Mouse (Mus musculus) erythroid progenitor cell, adult 5-6 weeks (primary cell): ENCODE results near the gene Zfp354b. TPM values are rescaled to one million over a fixed set of nuclear protein-coding genes. Genes with fewer than 3 reads are reported as not detected.

Experiments used
- ATAC-seq: replicated peaks from 2 replicates; pipeline ENCODE4 v1.8.0; 2016; ENCODE audit warnings: moderate number of reproducible peaks, mild to moderate bottlenecking, moderate TSS enrichment, inconsistent platforms; ENCODE audit not compliant: poor library complexity, low FRiP score, severe bottlenecking
- total RNA-seq, 2 experiments: library from RNA; stranded (forward) in 1 of 2; stranded (reverse) in 1 of 2; fragments of 150-400 nt in 1 of 2; fragments of 186-747, 209-891 nt in 1 of 2; gene quantifications; 2 replicates each; pipeline versions ENCODE4 v1.2.3 to v1.2.4; 2015 to 2017; ENCODE audit warnings: low replicate concordance in 2 of 2

Gene Zfp354b
- total RNA-seq, 2 experiments from 2014 or later = not detected

- ATAC-seq = no peak
Observed at GRCm38 (mm10) chr11:50886933-50887293, 44.5 kb downstream of the Zfp354b start.

- no peak for ATAC-seq
Observed at GRCm38 (mm10) chr11:50886231-50886932, 45.1 kb downstream of the Zfp354b start.

- ATAC-seq = no peak
Observed at GRCm38 (mm10) chr11:50883756-50884155, 47.7 kb downstream of the Zfp354b start.

GRCm38 (mm10) chr11:50878641-50879040, 52.8 kb downstream of the Zfp354b start:
- ATAC-seq = no peak

Other genes with a start within 250 kb of the Zfp354b start
- gene Zfp354c, start 103.9 kb downstream of the Zfp354b start, total RNA-seq (2015; ENCODE audit: low replicate concordance) = 0.36 TPM in 1 of 2 replicates, not detected in the other
- gene Zfp354c, start 103.9 kb downstream of the Zfp354b start, total RNA-seq (2017; ENCODE audit: low replicate concordance) = 1.4 TPM in 1 of 2 replicates, not detected in the other
- gene Zfp879, start 90.1 kb downstream of the Zfp354b start, total RNA-seq (2015; ENCODE audit: low replicate concordance) = not detected in 2 replicates
- gene Zfp879, start 90.1 kb downstream of the Zfp354b start, total RNA-seq (2017; ENCODE audit: low replicate concordance) = not detected in 2 replicates
- not detected in 2 replicates for gene Grm6, start 80.9 kb downstream of the Zfp354b start, total RNA-seq (2015; ENCODE audit: low replicate concordance)
- not detected in 2 replicates for gene Grm6, start 80.9 kb downstream of the Zfp354b start, total RNA-seq (2017; ENCODE audit: low replicate concordance)
- not detected in 2 replicates for gene Zfp454, start 44.0 kb downstream of the Zfp354b start, total RNA-seq (2015; ENCODE audit: low replicate concordance)
- not detected in 2 replicates for gene Zfp454, start 44.0 kb downstream of the Zfp354b start, total RNA-seq (2017; ENCODE audit: low replicate concordance)
- not detected in 2 replicates for gene Zfp2, start 15.5 kb downstream of the Zfp354b start, total RNA-seq (2015; ENCODE audit: low replicate concordance)
- not detected in 2 replicates for gene Zfp2, start 15.5 kb downstream of the Zfp354b start, total RNA-seq (2017; ENCODE audit: low replicate concordance)
- gene 4933414I15Rik, start 12.1 kb upstream of the Zfp354b start, total RNA-seq (2015; ENCODE audit: low replicate concordance) = not detected in 2 replicates
- gene 4933414I15Rik, start 12.1 kb upstream of the Zfp354b start, total RNA-seq (2017; ENCODE audit: low replicate concordance) = not detected in 2 replicates
- not detected in 2 replicates for gene Prop1, start 22.1 kb upstream of the Zfp354b start, total RNA-seq (2015; ENCODE audit: low replicate concordance)
- not detected in 2 replicates for gene Prop1, start 22.1 kb upstream of the Zfp354b start, total RNA-seq (2017; ENCODE audit: low replicate concordance)
- not detected in 2 replicates for gene Olfr1378, start 34.9 kb upstream of the Zfp354b start, total RNA-seq (2015; ENCODE audit: low replicate concordance)
- gene Olfr1378, start 34.9 kb upstream of the Zfp354b start, total RNA-seq (2017; ENCODE audit: low replicate concordance) = not detected in 2 replicates
- not detected in 2 replicates for gene Olfr1377, start 50.3 kb upstream of the Zfp354b start, total RNA-seq (2015; ENCODE audit: low replicate concordance)
- gene Olfr1377, start 50.3 kb upstream of the Zfp354b start, total RNA-seq (2017; ENCODE audit: low replicate concordance) = not detected in 2 replicates
- gene Olfr51, start 72.0 kb upstream of the Zfp354b start, total RNA-seq (2015; ENCODE audit: low replicate concordance) = not detected in 2 replicates
- not detected in 2 replicates for gene Olfr51, start 72.0 kb upstream of the Zfp354b start, total RNA-seq (2017; ENCODE audit: low replicate concordance)
- not detected in 2 replicates for gene Olfr54, start 82.6 kb upstream of the Zfp354b start, total RNA-seq (2015; ENCODE audit: low replicate concordance)
- gene Olfr54, start 82.6 kb upstream of the Zfp354b start, total RNA-seq (2017; ENCODE audit: low replicate concordance) = not detected in 2 replicates
- not detected in 2 replicates for gene Olfr1375, start 116.5 kb upstream of the Zfp354b start, total RNA-seq (2015; ENCODE audit: low replicate concordance)
- gene Olfr1375, start 116.5 kb upstream of the Zfp354b start, total RNA-seq (2017; ENCODE audit: low replicate concordance) = not detected in 2 replicates
- not detected in 2 replicates for gene Zfp354a, start 127.6 kb upstream of the Zfp354b start, total RNA-seq (2015; ENCODE audit: low replicate concordance)
- gene Zfp354a, start 127.6 kb upstream of the Zfp354b start, total RNA-seq (2017; ENCODE audit: low replicate concordance) = not detected in 2 replicates